Mouse (Mus musculus): ENCODE results near the gene Matk.

DNA sequence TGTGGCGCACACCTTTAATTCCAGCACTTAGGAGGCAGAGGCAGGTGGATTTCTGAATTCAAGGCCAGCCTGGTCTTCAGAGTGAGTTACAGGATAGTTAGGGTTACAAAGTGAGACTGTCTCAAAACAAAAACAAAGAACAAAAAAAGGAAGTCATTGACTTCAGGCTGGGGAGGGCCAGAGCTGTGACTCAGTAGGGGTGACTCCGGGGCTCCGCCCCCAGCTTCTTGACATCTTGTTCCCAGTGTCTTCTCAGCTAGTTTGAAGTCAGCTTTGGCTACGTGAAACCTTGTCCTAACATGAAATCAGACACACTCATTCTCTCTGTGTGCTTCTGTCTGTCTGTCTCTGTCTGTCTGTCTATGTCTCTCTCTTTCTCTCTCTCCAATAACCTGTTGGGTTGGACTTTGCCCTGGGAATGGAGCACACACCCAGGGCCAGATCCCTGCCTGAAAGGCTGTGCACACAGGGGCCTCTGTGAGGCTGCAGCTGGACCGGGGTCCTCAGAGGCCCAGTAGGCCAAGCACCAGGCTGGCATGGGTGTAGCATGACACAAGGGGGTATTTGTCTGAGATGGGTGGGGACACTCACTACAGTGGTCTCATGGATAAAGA, 31.2 kb upstream of the Matk start:
- TF ChIP-seq HCFC1 (IDR thresholded peaks at IDR 0.05; ENCODE audit: borderline replicate concordance, insufficient read depth, low read length) (no peak), ZNF384 (IDR thresholded peaks at IDR 0.05; ENCODE audit: low read depth, low read length) (no peak), ZC3H11A (IDR thresholded peaks at IDR 0.05; ENCODE audit: borderline replicate concordance, low read depth, low read length) (no peak), CHD2 (IDR thresholded peaks at IDR 0.05; ENCODE audit: low read depth, low read length) (no peak)

Measured in ES-E14 (cell line).